Mouse (Mus musculus): ENCODE results near the gene Odf3l2.

The Odf3l2 gene

GRCm38 (mm10) chr10:79631432-79631831 lies 14.1 kb downstream of the Odf3l2 start:
- DNase-seq (ENCODE audit: low read depth, low spot score): peak; percentile 70

- DNase-seq (ENCODE audit: low read depth, low spot score): no peak
Measured at GRCm38 (mm10) chr10:79628377-79628776, 17.2 kb downstream of the Odf3l2 start.

- no peak for DNase-seq (ENCODE audit: low read depth, low spot score)
Measured at GRCm38 (mm10) chr10:79626156-79626555, 19.4 kb downstream of the Odf3l2 start.

- peak; percentile 42 for DNase-seq (ENCODE audit: low read depth, low spot score)
Measured at GRCm38 (mm10) chr10:79625398-79625797, 20.1 kb downstream of the Odf3l2 start.

- peak; percentile 54 for DNase-seq (ENCODE audit: low read depth, low spot score)
Measured at GRCm38 (mm10) chr10:79623950-79624349, 21.6 kb downstream of the Odf3l2 start.

- DNase-seq (ENCODE audit: low read depth, low spot score): no peak
Measured at GRCm38 (mm10) chr10:79616376-79616775, 29.2 kb downstream of the Odf3l2 start.

- DNase-seq (ENCODE audit: low read depth, low spot score): peak; percentile 78
Measured at GRCm38 (mm10) chr10:79615860-79616259, 29.7 kb downstream of the Odf3l2 start.

GRCm38 (mm10) chr10:79614305-79614643 lies 31.3 kb downstream of the Odf3l2 start:
- DNase-seq (ENCODE audit: low read depth, low spot score): no peak

- peak; percentile 89 for DNase-seq (ENCODE audit: low read depth, low spot score)
Measured at GRCm38 (mm10) chr10:79613578-79614304, 31.8 kb downstream of the Odf3l2 start, which contains the start of gene C2cd4c. C2cd4c (minus strand) TSS chr10:79614025.

GRCm38 (mm10) chr10:79612192-79613135 lies 33.1 kb downstream of the Odf3l2 start:
- DNase-seq (ENCODE audit: low read depth, low spot score): peak; percentile 50

- peak; percentile 21 for DNase-seq (ENCODE audit: low read depth, low spot score)
Measured at GRCm38 (mm10) chr10:79611296-79611695, 34.2 kb downstream of the Odf3l2 start.

GRCm38 (mm10) chr10:79609276-79609675 lies 36.3 kb downstream of the Odf3l2 start:
- DNase-seq (ENCODE audit: low read depth, low spot score): peak; percentile 42

- peak; percentile 27 for DNase-seq (ENCODE audit: low read depth, low spot score)
Measured at GRCm38 (mm10) chr10:79607892-79608291, 37.6 kb downstream of the Odf3l2 start.

- DNase-seq (ENCODE audit: low read depth, low spot score): peak; percentile 64
Measured at GRCm38 (mm10) chr10:79606537-79606936, 39.0 kb downstream of the Odf3l2 start.

GRCm38 (mm10) chr10:79597936-79598230 lies 47.7 kb downstream of the Odf3l2 start:
- DNase-seq (ENCODE audit: low read depth, low spot score): no peak

GRCm38 (mm10) chr10:79597051-79597935 lies 48.2 kb downstream of the Odf3l2 start:
- peak; percentile 92 for DNase-seq (ENCODE audit: low read depth, low spot score)

- DNase-seq (ENCODE audit: low read depth, low spot score): no peak
Measured at GRCm38 (mm10) chr10:79595590-79595929, 50.0 kb downstream of the Odf3l2 start.

- peak; percentile 92 for DNase-seq (ENCODE audit: low read depth, low spot score)
Measured at GRCm38 (mm10) chr10:79594872-79595589, 50.5 kb downstream of the Odf3l2 start.

GRCm38 (mm10) chr10:79594111-79594510 lies 51.4 kb downstream of the Odf3l2 start:
- no peak for DNase-seq (ENCODE audit: low read depth, low spot score)

GRCm38 (mm10) chr10:79590702-79591101 lies 54.8 kb downstream of the Odf3l2 start:
- no peak for DNase-seq (ENCODE audit: low read depth, low spot score)
